Mouse (Mus musculus): Measurements from ENCODE around the gene Tex46.

GRCm38 (mm10) chr4:136605756-136606485 is 4.3 kb upstream of the Tex46 start:
- TF ChIP-seq POLR2A (IDR thresholded peaks at IDR 0.05; ENCODE audit: extremely low read depth, insufficient read depth, low read length) (no peak), CTCF (IDR thresholded peaks at IDR 0.05; ENCODE audit: low read depth, low read length) (no peak)

Data from liver, adult 2 months (tissue).